Mouse (Mus musculus): ENCODE results near the gene Mrps18b. TPM values are rescaled to one million over a fixed set of nuclear protein-coding genes. Genes with fewer than 3 reads are reported as not detected.

The Mrps18b gene
- polyA plus RNA-seq (2015; fragmentation: Nextera tagmentation; extraction: Ambion mirVana), result 48.8 and 78.3 TPM in 2 replicates

DNA sequence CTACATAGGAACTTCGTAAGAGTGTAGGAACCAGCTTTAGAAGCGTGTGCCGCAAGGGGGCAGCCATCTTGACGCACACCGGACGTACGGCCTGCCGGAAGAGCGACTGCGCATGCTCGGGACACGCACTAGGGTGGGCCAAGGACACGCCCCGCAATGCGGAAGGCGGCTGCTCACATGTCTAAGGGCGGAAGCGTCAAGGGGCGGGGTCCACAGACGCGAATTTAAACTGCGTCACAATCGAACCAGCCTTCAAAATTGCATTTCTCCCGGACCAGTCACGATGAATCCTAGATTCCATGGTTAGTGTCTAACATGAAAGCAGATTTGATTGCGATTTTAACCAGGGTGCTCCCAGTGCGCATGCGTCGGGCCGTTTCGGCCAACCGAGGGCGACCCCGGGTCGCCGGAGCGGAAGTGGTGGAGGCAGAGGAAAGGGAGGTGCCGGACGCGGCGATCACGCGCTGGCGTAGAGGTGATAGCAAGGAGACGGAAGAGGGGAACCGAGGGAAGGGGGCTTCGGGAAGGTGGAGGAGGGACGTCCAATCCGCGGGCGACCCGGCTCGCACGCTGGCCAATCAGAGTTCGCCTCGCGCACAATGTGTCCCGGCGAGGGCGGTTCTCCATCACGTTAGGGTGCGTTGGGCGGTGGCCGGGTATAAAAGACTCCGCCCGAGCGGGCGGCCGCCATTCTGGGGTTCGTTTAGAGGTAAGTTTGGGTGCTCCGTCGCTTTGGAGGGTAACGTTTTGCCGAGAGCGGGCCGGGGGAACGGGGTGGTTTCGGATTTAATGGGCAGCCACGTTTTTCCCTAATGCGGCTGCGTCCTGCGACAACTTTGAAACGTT, at the start of gene Mrps18b, which contains the start of gene Ppp1r10:
TSS of gene Mrps18b (minus strand) at position 93 of the 846 bp plus-strand sequence.
TSS of gene Ppp1r10 (plus strand) at position 138 of the 846 bp plus-strand sequence.

DNA sequence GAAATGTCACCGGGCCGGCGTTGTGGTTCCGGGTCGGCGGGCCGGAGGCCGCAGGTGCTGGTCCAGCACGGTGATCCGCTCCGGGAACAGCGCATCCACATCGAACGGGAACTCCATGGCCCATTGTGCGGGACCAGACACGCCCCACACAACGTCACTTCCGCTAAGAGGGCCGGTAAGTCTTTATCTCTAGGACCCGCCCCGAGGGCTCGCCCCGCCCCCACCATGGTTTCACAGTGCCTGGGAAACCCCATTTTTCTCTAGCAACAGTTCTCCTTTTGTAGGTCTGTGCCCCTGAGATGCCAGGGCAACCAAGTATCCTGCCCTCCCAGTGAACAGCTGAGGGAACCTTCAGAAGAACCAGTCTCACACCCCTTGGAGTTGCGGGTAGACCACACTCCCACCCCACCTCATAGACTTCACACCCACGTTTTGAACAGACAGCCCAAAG, 6.2 kb downstream of the Mrps18b start, which contains the start of gene Atat1:
TSS of gene Atat1 (minus strand) at position 157 of the 451 bp plus-strand sequence.

DNA sequence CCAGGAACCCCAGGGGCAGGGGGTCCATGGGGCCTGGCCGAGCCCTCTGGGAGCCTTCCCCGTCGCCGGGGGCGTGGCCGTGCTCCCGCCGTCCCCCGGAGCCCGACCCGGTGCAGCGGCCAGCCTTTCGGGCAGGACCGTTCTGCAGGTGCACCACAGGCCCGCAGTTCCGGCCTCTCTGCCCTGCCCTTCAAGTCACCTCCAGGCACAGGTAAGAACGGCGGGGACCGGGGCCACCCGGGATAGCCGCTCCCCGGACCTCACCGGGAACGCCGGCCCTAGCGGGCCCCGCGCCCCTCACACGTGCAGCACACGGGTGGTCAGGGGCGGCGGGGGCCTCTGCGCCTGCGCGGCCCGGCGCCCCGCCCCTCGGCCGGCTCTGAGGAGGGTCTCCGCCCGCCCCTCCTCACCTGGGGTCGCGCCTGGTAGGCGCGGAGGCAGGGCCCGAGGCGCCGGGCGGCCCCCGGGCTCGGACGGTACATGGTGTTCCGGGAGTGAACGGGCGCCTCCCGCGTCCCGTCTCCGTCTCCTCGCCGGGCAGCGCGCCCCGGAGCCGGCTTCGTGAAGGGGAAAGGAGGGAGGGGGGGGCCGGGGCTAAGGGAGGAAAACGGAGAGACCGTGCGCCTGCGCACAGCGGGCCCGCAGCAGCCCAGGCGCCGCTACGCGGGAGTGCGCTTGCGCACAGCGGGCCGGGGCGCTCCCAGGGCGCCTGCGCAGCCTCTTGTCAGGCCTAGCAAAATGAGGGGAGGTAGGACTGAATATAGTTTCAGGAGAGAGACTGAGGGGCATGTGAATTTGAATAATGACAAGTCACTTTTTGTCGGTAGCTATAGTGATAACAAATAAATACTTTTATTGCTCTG, 19.2 kb downstream of the Mrps18b start, which contains the start of gene 2310061I04Rik:
TSS of gene 2310061I04Rik (minus strand) at position 651 of the 863 bp plus-strand sequence.

GRCm38 (mm10) chr17:35879245-35880057, 36.7 kb downstream of the Mrps18b start, which contains the start of gene Dhx16:
Gene Dhx16, plus strand, starts transcription at chr17:35879819.

GRCm38 (mm10) chr17:35865481-35866280, 50.5 kb downstream of the Mrps18b start, which contains the start of gene Ppp1r18:
Gene Ppp1r18, plus strand, starts transcription at chr17:35865593.

DNA sequence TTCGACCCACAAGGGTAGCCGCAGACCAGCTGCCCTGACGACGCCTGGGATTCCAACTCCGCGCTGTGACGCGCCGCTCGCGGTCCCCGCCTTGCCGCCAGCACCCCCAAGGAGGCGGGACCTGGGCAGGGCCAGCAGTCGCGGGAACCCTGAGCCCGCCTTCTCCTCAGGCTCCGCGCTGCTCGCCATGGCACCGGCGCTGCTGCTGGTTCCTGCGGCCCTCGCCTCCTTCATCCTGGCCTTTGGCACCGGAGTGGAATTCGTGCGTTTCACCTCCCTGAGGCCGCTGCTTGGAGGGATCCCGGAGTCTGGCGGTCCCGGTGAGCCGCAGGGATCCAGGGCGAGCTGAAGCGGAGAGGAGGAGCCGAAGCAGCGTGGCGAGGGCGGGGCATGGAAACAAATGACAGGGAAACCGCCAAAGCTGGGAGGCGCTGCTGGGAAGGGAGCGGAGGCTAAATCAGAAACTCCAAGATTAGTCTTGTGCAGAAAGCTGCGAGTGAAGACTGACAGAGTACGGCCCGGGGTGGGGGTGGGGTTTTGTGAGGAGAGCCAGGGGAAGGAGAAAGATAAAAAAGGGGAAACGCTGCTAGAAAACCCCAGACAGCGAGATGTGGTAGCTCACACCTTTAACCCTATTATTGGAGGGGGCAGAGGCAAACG, 54.9 kb downstream of the Mrps18b start, which contains the start of gene Nrm:
TSS of gene Nrm (plus strand) at position 121 of the 660 bp plus-strand sequence.

Small RNA genes lying within 50 kb of the gene (microRNA-seq; reads per million reads assigned to microRNA genes)
- gene Gm28033 (ENCODE audit: borderline replicate concordance, insufficient number of aligned reads) (not detected), gene Mir1894 (ENCODE audit: borderline replicate concordance, insufficient number of aligned reads) (not detected), gene Mir877 (ENCODE audit: borderline replicate concordance, insufficient number of aligned reads) (71.1 reads per million, percentile 38 among the genes with 10 or more reads in this experiment)

Other genes with a start within 250 kb of the Mrps18b start
- gene Vars2, start 248.8 kb downstream of the Mrps18b start, polyA plus RNA-seq (2015; fragmentation: Nextera tagmentation; extraction: Ambion mirVana), result 6.7 and 11.2 TPM in 2 replicates
- gene Gtf2h4, start 242.7 kb downstream of the Mrps18b start, polyA plus RNA-seq (2015; fragmentation: Nextera tagmentation; extraction: Ambion mirVana), result 18.4 and 28.4 TPM in 2 replicates
- gene Ddr1, start 211.8 kb downstream of the Mrps18b start, polyA plus RNA-seq (2015; fragmentation: Nextera tagmentation; extraction: Ambion mirVana), result 34.6 and 39.0 TPM in 2 replicates
- gene Ier3, start 94.7 kb downstream of the Mrps18b start, polyA plus RNA-seq (2015; fragmentation: Nextera tagmentation; extraction: Ambion mirVana), result 22.9 and 31.0 TPM in 2 replicates
- gene Flot1, start 93.2 kb downstream of the Mrps18b start, polyA plus RNA-seq (2015; fragmentation: Nextera tagmentation; extraction: Ambion mirVana), result 82.1 and 88.2 TPM in 2 replicates
- gene Tubb5, start 78.1 kb downstream of the Mrps18b start, polyA plus RNA-seq (2015; fragmentation: Nextera tagmentation; extraction: Ambion mirVana), result 314 and 519 TPM in 2 replicates
- gene Mdc1, start 74.9 kb downstream of the Mrps18b start, polyA plus RNA-seq (2015; fragmentation: Nextera tagmentation; extraction: Ambion mirVana), result 3.0 and 4.6 TPM in 2 replicates
- gene Nrm, start 55.1 kb downstream of the Mrps18b start, polyA plus RNA-seq (2015; fragmentation: Nextera tagmentation; extraction: Ambion mirVana), result 19.3 and 27.9 TPM in 2 replicates
- 22.2 and 26.9 TPM in 2 replicates for gene Ppp1r18, start 50.8 kb downstream of the Mrps18b start, polyA plus RNA-seq (2015; fragmentation: Nextera tagmentation; extraction: Ambion mirVana)
- gene Dhx16, start 36.6 kb downstream of the Mrps18b start, polyA plus RNA-seq (2015; fragmentation: Nextera tagmentation; extraction: Ambion mirVana), result 16.3 and 22.6 TPM in 2 replicates
- gene 2310061I04Rik, start 19.0 kb downstream of the Mrps18b start, polyA plus RNA-seq (2015; fragmentation: Nextera tagmentation; extraction: Ambion mirVana), result 13.8 and 19.1 TPM in 2 replicates
- gene Atat1, start 6.3 kb downstream of the Mrps18b start, polyA plus RNA-seq (2015; fragmentation: Nextera tagmentation; extraction: Ambion mirVana), result 33.6 and 43.3 TPM in 2 replicates
- gene Ppp1r10, start within 50 bp of the Mrps18b start, polyA plus RNA-seq (2015; fragmentation: Nextera tagmentation; extraction: Ambion mirVana), result 14.8 and 22.8 TPM in 2 replicates
- gene Abcf1, start 53.4 kb upstream of the Mrps18b start, polyA plus RNA-seq (2015; fragmentation: Nextera tagmentation; extraction: Ambion mirVana), result 50.8 and 70.0 TPM in 2 replicates
- 32.3 and 38.9 TPM in 2 replicates for gene Gnl1, start 63.5 kb upstream of the Mrps18b start, polyA plus RNA-seq (2015; fragmentation: Nextera tagmentation; extraction: Ambion mirVana)
- 19.0 and 23.8 TPM in 2 replicates for gene Prr3, start 63.8 kb upstream of the Mrps18b start, polyA plus RNA-seq (2015; fragmentation: Nextera tagmentation; extraction: Ambion mirVana)
- 2.0 and 2.2 TPM in 2 replicates for gene H2-T24, start 104.2 kb upstream of the Mrps18b start, polyA plus RNA-seq (2015; fragmentation: Nextera tagmentation; extraction: Ambion mirVana)
- gene H2-T23, start 116.5 kb upstream of the Mrps18b start, polyA plus RNA-seq (2015; fragmentation: Nextera tagmentation; extraction: Ambion mirVana), result 47.7 and 51.8 TPM in 2 replicates
- gene H2-T22, start 126.4 kb upstream of the Mrps18b start, polyA plus RNA-seq (2015; fragmentation: Nextera tagmentation; extraction: Ambion mirVana), result 27.9 and 31.3 TPM in 2 replicates
- not detected in 2 replicates for gene Gm6034, start 126.6 kb upstream of the Mrps18b start, polyA plus RNA-seq (2015; fragmentation: Nextera tagmentation; extraction: Ambion mirVana)
- 0.47 TPM in 1 of 2 replicates, not detected in the other for gene Gm11127, start 142.0 kb upstream of the Mrps18b start, polyA plus RNA-seq (2015; fragmentation: Nextera tagmentation; extraction: Ambion mirVana)
- not detected in 2 replicates for gene Gm19684, start 205.3 kb upstream of the Mrps18b start, polyA plus RNA-seq (2015; fragmentation: Nextera tagmentation; extraction: Ambion mirVana)
- gene Gm7030, start 213.0 kb upstream of the Mrps18b start, polyA plus RNA-seq (2015; fragmentation: Nextera tagmentation; extraction: Ambion mirVana), result not detected in 2 replicates